Mouse (Mus musculus): ENCODE results near the gene Gdf1. TPM values are rescaled to one million over a fixed set of nuclear protein-coding genes. Genes with fewer than 3 reads are reported as not detected.
A peak's percentile ranks its signal among the peaks of the same experiment; 100 is the strongest.

Gdf1 gene
- polyA plus RNA-seq, 1 experiment, result 21.0 TPM

DNA sequence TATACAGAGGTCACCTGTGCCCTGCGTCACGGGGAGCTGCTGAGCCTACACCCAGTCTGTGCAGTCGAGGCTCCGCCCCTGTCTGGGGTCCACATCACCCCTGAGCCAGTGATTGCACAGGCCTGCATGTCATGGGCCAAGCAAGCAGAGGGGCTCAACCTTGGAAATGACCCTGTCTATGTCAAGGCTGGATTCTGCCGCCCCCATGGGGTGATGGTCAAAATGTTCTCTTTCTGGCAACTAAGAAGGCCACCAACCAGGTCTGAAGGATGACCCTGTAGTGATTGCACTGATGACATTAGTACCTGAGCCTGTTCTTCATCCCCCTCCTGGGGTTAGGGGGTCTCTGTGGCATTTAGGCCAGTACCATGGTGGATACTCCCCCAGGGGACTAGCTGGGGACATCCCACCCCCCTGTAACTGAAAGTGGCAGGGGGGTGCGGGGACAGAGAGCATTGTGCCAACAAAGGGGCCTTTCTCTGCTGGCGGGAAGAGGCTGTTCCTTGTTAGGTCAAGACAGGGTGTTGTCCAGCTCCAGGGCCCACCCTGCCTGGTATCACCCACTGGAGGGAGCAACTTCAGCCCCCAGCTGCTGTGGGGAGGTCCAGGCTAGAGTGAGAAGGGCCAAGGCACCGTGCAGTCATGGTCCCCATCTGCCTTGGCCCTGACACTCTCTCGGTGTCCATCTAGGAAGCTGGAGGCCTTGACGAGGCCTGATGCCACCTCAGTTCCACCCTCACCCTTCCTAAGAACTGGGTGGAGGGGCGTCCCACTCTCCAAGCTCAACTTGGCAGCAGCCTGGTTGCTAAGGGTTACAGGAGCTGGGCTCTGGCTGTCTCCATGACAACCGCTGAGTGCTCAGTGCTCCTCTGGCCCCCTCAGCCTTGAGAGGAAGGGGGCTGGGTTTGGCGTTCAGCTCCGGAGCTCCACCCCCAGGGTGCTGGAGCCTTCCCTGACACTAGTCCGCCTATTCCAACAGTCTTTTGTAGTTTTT lies 12.8 kb upstream of the Gdf1 start:
- peak; percentile 63 to 66 for DNase-seq
- peak overlapping the region; percentile 83 for H3K4me3 ChIP-seq (replicated peaks; ENCODE audit: insufficient read depth, low read depth, low read length)
- no peak for TF ChIP-seq POLR2A (IDR thresholded peaks at IDR 0.05; ENCODE audit: borderline replicate concordance, insufficient read depth, low read length)
- TF ChIP-seq CTCF (IDR thresholded peaks at IDR 0.05; ENCODE audit: borderline replicate concordance, insufficient read depth, low read depth, low read length), result no peak
- H3K27me3 ChIP-seq (ENCODE audit: control insufficient read depth, insufficient read depth, low read length), result no peaks in the 10 kb centered on the region
- no peak overlapping the region; the same call in 1 of the 2 replicates for H3K27ac ChIP-seq (ENCODE audit: insufficient read depth, low read length)
- H3K4me1 ChIP-seq (ENCODE audit: control insufficient read depth, insufficient read depth, low read length), result peaks cover 10% of the 10 kb centered on the region
- 14% methylated on average over 15 of the region's 15 CpGs for WGBS

DNA sequence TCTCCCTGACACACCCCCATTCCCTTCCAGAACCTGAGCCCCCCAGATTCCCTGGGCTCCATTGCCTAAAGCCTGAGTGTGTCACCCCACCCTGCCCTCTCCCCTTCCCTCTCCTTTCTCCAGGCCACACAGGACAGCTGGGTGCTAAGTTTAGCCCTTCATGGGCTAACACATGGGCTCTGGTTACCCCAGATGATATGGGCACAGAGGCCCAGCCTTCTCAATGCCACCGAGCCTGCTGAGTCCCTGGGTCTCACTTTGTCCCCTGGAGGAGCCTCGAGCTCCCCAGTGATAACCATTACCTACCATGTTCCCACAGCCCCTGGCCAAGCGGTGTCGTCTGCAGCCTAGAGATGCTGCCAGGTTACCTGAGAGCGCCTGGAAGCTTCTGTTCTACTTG lies 11.7 kb upstream of the Gdf1 start:
- peaks cover 10% of the 10 kb centered on the region for H3K4me1 ChIP-seq (ENCODE audit: control insufficient read depth, insufficient read depth, low read length)
- H3K27me3 ChIP-seq (ENCODE audit: control insufficient read depth, insufficient read depth, low read length), result no peaks in the 10 kb centered on the region
- 61% methylated on average over 5 of the region's 5 CpGs for WGBS
- no peak for DNase-seq
- no peak overlapping the region for H3K4me3 ChIP-seq (replicated peaks; ENCODE audit: insufficient read depth, low read depth, low read length)
- no peak overlapping the region for H3K27ac ChIP-seq (ENCODE audit: insufficient read depth, low read length)
- TF ChIP-seq CTCF (IDR thresholded peaks at IDR 0.05; ENCODE audit: borderline replicate concordance, insufficient read depth, low read depth, low read length), result no peak
- no peak for TF ChIP-seq POLR2A (IDR thresholded peaks at IDR 0.05; ENCODE audit: borderline replicate concordance, insufficient read depth, low read length)

DNA sequence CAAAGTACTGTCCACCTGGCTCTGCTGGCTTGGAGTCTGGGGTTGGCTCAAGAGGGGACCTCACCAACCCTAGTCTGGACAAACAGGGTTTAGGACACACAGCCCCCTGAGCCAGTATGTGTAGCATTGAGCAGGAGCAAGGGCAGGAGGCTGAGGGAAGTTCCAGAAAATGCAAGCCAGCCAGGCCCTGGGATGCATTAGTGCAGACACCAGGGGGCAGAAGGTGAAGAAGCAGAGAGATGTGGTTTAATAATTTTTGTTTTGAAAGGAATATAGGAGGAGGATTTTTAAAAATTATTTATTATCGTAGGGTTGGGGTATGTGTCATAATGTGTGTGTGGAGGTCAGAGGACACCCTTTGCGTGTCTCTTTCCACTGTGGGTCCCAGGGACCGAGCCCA lies 5.9 kb upstream of the Gdf1 start:
- H3K27ac ChIP-seq (ENCODE audit: insufficient read depth, low read length), result no peak overlapping the region
- no peaks in the 10 kb centered on the region for H3K4me1 ChIP-seq (ENCODE audit: control insufficient read depth, insufficient read depth, low read length)
- H3K27me3 ChIP-seq (ENCODE audit: control insufficient read depth, insufficient read depth, low read length), result no peaks in the 10 kb centered on the region
- WGBS, result 93% methylated on average over 3 of the region's 3 CpGs
- H3K4me3 ChIP-seq (replicated peaks; ENCODE audit: insufficient read depth, low read depth, low read length), result no peak overlapping the region
- no peak for DNase-seq
- TF ChIP-seq CTCF (IDR thresholded peaks at IDR 0.05; ENCODE audit: borderline replicate concordance, insufficient read depth, low read depth, low read length) (no peak), POLR2A (IDR thresholded peaks at IDR 0.05; ENCODE audit: borderline replicate concordance, insufficient read depth, low read length) (no peak)

DNA sequence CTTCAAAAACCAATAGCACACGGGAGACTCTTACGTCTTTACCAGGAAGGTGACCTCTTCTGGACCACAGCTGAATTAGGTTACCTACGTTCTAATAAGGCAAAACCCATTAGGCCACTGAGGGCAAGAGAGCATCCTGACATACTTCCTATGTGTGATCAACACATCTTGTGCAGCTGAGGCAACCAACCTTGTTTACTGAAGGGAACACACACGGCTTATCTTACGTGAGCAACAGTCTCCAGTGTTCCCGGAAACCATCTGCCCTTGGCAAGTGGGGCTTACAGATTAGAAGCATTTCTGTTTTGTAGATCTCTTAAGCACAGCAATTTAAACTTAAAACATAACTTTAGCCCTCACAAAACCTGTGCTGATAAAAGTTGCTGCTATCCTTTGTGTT lies 2.1 kb upstream of the Gdf1 start:
- peaks cover 7% of the 10 kb centered on the region; the same call in 1 of the 2 replicates for H3K4me1 ChIP-seq (ENCODE audit: control insufficient read depth, insufficient read depth, low read length)
- H3K27ac ChIP-seq (ENCODE audit: insufficient read depth, low read length), result no peak overlapping the region
- TF ChIP-seq POLR2A (IDR thresholded peaks at IDR 0.05; ENCODE audit: borderline replicate concordance, insufficient read depth, low read length) (no peak), CTCF (IDR thresholded peaks at IDR 0.05; ENCODE audit: borderline replicate concordance, insufficient read depth, low read depth, low read length) (no peak)
- 70% methylated on average over 6 of the region's 6 CpGs for WGBS
- DNase-seq, result no peak
- no peaks in the 10 kb centered on the region for H3K27me3 ChIP-seq (ENCODE audit: control insufficient read depth, insufficient read depth, low read length)
- no peak overlapping the region for H3K4me3 ChIP-seq (replicated peaks; ENCODE audit: insufficient read depth, low read depth, low read length)

DNA sequence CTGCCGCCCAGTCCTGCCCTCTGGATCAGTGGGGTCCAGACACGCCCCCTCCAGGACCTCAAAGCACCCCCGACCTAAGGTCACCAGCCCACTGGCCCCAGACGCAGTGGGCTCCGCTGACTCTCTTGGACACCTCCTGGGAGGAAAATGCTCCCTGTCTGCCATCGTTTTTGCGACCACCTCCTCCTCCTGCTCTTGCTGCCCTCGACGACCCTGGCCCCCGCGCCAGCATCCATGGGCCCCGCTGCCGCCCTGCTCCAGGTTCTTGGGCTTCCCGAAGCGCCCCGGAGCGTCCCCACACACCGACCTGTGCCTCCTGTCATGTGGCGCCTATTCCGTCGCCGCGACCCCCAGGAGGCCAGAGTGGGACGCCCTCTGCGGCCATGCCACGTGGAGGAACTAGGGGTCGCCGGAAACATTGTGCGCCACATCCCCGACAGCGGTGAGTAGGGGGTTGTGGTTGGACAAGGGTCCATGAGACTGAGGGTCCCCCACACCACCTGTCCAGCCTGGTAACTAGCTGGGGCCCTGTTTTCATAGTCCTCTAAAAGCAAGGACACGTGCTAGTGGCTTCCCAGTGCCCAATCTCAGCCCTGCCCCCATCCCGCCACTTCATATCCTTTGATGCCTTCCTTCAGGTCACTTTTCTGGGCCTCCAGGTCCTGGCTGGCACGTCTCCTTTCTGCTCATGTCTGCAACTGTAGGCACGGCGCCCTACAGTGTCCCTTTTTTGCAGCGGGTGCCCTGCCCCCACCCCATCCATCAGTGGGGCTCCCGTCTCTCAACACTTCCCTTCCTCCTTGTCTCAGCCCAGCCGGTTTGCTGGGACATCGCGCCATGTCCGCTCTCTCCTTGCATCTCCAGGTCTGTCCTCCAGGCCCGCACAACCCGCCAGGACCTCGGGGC lies 471 bp downstream of the Gdf1 start:
- peaks cover 10% of the 10 kb centered on the region; the same call in 1 of the 2 replicates for H3K4me1 ChIP-seq (ENCODE audit: control insufficient read depth, insufficient read depth, low read length)
- WGBS, result 37% methylated on average over 45 of the region's 45 CpGs
- no peak overlapping the region for H3K4me3 ChIP-seq (replicated peaks; ENCODE audit: insufficient read depth, low read depth, low read length)
- TF ChIP-seq CTCF (IDR thresholded peaks at IDR 0.05; ENCODE audit: borderline replicate concordance, insufficient read depth, low read depth, low read length), result no peak
- TF ChIP-seq POLR2A (IDR thresholded peaks at IDR 0.05; ENCODE audit: borderline replicate concordance, insufficient read depth, low read length), result no peak
- H3K27ac ChIP-seq (ENCODE audit: insufficient read depth, low read length), result no peak overlapping the region
- DNase-seq, result peak in 1 of 2 experiments; percentile 44
- no peaks in the 10 kb centered on the region for H3K27me3 ChIP-seq (ENCODE audit: control insufficient read depth, insufficient read depth, low read length)

DNA sequence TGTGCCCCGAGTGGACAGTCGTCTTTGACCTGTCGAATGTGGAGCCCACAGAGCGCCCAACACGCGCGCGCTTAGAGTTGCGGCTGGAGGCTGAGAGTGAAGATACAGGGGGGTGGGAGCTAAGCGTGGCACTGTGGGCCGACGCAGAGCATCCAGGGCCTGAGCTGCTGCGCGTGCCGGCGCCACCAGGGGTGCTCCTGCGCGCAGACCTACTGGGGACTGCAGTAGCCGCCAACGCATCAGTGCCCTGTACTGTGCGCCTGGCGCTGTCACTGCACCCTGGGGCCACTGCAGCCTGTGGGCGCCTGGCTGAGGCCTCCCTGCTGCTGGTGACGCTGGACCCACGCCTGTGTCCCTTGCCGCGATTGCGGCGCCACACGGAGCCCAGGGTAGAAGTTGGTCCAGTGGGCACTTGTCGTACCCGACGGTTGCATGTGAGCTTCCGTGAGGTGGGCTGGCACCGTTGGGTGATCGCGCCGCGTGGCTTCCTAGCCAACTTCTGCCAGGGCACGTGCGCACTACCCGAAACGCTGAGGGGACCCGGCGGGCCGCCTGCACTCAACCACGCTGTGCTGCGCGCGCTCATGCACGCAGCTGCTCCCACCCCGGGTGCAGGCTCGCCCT lies 1.2 kb downstream of the Gdf1 start:
- no peak for TF ChIP-seq POLR2A (IDR thresholded peaks at IDR 0.05; ENCODE audit: borderline replicate concordance, insufficient read depth, low read length)
- no peak; the same call in 1 of the 2 replicates for TF ChIP-seq CTCF (IDR thresholded peaks at IDR 0.05; ENCODE audit: borderline replicate concordance, insufficient read depth, low read depth, low read length)
- H3K4me3 ChIP-seq (replicated peaks; ENCODE audit: insufficient read depth, low read depth, low read length), result no peak overlapping the region
- H3K27me3 ChIP-seq (ENCODE audit: control insufficient read depth, insufficient read depth, low read length), result no peaks in the 10 kb centered on the region
- peaks cover 10% of the 10 kb centered on the region; the same call in 1 of the 2 replicates for H3K4me1 ChIP-seq (ENCODE audit: control insufficient read depth, insufficient read depth, low read length)
- 31% methylated on average over 53 of the region's 53 CpGs for WGBS
- H3K27ac ChIP-seq (ENCODE audit: insufficient read depth, low read length), result no peak overlapping the region
- peak; percentile 48 to 69 for DNase-seq

DNA sequence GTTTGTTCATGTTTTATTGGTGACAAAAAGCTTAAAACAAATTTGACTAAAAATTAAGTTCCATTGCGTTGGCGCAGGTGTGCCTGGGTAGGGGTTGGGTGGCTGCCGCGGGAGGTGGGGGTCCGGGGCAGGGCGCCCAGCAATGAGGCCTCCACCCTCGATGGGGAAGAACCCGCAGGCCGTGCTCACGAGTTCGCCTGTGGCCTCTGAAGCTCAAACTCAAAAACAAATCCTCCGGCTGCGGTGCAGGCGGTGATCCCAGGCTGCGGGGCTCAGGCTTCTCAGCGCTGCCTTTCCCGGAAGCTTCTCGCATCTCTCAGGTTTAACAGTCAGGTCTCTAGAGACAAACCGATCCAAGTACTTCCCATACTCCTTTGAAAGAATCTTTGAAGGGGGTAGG lies 1.9 kb downstream of the Gdf1 start:
- peak in 1 of 2 experiments; percentile 52 for DNase-seq
- Histone ChIP-seq H3K4me1 (ENCODE audit: control insufficient read depth, insufficient read depth, low read length) (peaks cover 10% of the 10 kb centered on the region; the same call in 1 of the 2 replicates), H3K4me3 (replicated peaks; ENCODE audit: insufficient read depth, low read depth, low read length) (no peak overlapping the region), H3K27ac (ENCODE audit: insufficient read depth, low read length) (no peak overlapping the region), H3K27me3 (ENCODE audit: control insufficient read depth, insufficient read depth, low read length) (no peaks in the 10 kb centered on the region)
- WGBS, result 71% methylated on average over 19 of the region's 19 CpGs
- no peak for TF ChIP-seq CTCF (IDR thresholded peaks at IDR 0.05; ENCODE audit: borderline replicate concordance, insufficient read depth, low read depth, low read length)
- no peak for TF ChIP-seq POLR2A (IDR thresholded peaks at IDR 0.05; ENCODE audit: borderline replicate concordance, insufficient read depth, low read length)

Data from cerebellum, adult 2 months (tissue).